Mouse (Mus musculus): ENCODE results near the gene Gata1.

- TF ChIP-seq EP300 (IDR thresholded peaks at IDR 0.05; ENCODE audit: low read depth) = no peak
- no peak for TF ChIP-seq CTCF (IDR thresholded peaks at IDR 0.05; ENCODE audit: low read depth)
Observed at GRCm38 (mm10) chrX:7937667-7938066, 40.2 kb downstream of the Gata1 start.

All from heart, postnatal 0 days (tissue).